Mouse (Mus musculus) C2C12 (cell line): ENCODE data around the gene Slc29a4. TPM values are rescaled to one million over a fixed set of nuclear protein-coding genes. Genes with fewer than 3 reads are reported as not detected.

Experiments used
- H3K27me3 ChIP-seq: one replicate; pipeline ENCODE4 v1.6.1; 2011; ENCODE audit not compliant: control insufficient read depth, insufficient read depth, insufficient read length
- H3K36me3 ChIP-seq: one replicate; pipeline ENCODE4 v1.6.1; 2011; ENCODE audit not compliant: control insufficient read depth, insufficient read depth
- H3K4me3 ChIP-seq: one replicate; pipeline ENCODE4 v1.5.1; 2011; ENCODE audit warnings: mild to moderate bottlenecking, control low read depth; ENCODE audit not compliant: poor library complexity, insufficient read depth, severe bottlenecking
- H3K79me2 ChIP-seq: one replicate; pipeline ENCODE4 v1.6.1; 2011; ENCODE audit not compliant: control insufficient read depth, insufficient read depth
- H3K79me3 ChIP-seq: one replicate; pipeline ENCODE4 v1.6.1; 2011; ENCODE audit warnings: low read depth, control low read depth
- H3ac ChIP-seq: one replicate; pipeline ENCODE3; 2011; ENCODE audit warnings: low read depth; ENCODE audit not compliant: control insufficient read depth, insufficient read length
- CEBPB ChIP-seq: IDR thresholded peaks from one replicate; pipeline ENCODE4 v1.6.1; 2011; ENCODE audit warnings: low read depth, mild to moderate bottlenecking, control low read depth, moderate library complexity
- CTCF ChIP-seq: IDR thresholded peaks from one replicate; pipeline ENCODE4 v1.5.1; 2011; ENCODE audit not compliant: control insufficient read depth, insufficient read depth, insufficient read length
- FOSL1 ChIP-seq: IDR thresholded peaks from one replicate; pipeline ENCODE4 v1.8.0; 2011; ENCODE audit warnings: mild to moderate bottlenecking, low read length; ENCODE audit not compliant: poor library complexity, insufficient read depth, severe bottlenecking
- MAX ChIP-seq: IDR thresholded peaks from one replicate; pipeline ENCODE4 v1.6.1; 2011; ENCODE audit warnings: mild to moderate bottlenecking, control low read depth
- MYOD1 ChIP-seq: IDR thresholded peaks from one replicate; pipeline ENCODE4 v1.6.1; 2011; ENCODE audit warnings: low read depth; ENCODE audit not compliant: control insufficient read depth, insufficient read length
- MYOG ChIP-seq: IDR thresholded peaks from one replicate; pipeline ENCODE4 v1.6.1; 2011; ENCODE audit not compliant: control insufficient read depth, insufficient read length; ENCODE audit errors: extremely low read depth
- USF1 ChIP-seq: IDR thresholded peaks from one replicate; pipeline ENCODE4 v1.6.1; 2011; ENCODE audit warnings: low read depth, mild to moderate bottlenecking, control low read depth, moderate library complexity
- polyA plus RNA-seq: library from polyadenylated mRNA; unstranded; fragments of >200 nt; fragmentation: generic; extraction: Trizol; gene quantifications from one replicate; pipeline ENCODE4 v1.2.1, GENCODE M21; 2012; ENCODE audit warnings: missing spikeins

Slc29a4 gene
- polyA plus RNA-seq, 1 experiment = 0.05 TPM

GRCm38 (mm10) chr5:142690343-142690742 lies 2.0 kb upstream of the Slc29a4 start:
- H3K79me3 ChIP-seq = no peaks in the 10 kb centered on the region
- H3K27me3 ChIP-seq = peaks cover 57% of the 10 kb centered on the region
- H3K79me2 ChIP-seq = no peaks in the 10 kb centered on the region
- H3ac ChIP-seq = no peak overlapping the region
- no peak for TF ChIP-seq FOSL1
- TF ChIP-seq MYOD1 = no peak
- TF ChIP-seq MYOG = no peak
- no peak for TF ChIP-seq MAX
- TF ChIP-seq USF1 = no peak
- TF ChIP-seq CTCF = no peak
- no peak for TF ChIP-seq CEBPB
- H3K36me3 ChIP-seq = no peaks in the 10 kb centered on the region
- no peak overlapping the region for H3K4me3 ChIP-seq

- Histone ChIP-seq H3K79me3 (no peaks in the 10 kb centered on the region), H3K4me3 (no peak overlapping the region), H3ac (no peak overlapping the region), H3K36me3 (no peaks in the 10 kb centered on the region), H3K27me3 (peaks cover 43% of the 10 kb centered on the region), H3K79me2 (no peaks in the 10 kb centered on the region)
- TF ChIP-seq MYOD1 = no peak
- no peak for TF ChIP-seq FOSL1
- no peak for TF ChIP-seq CEBPB
- no peak for TF ChIP-seq MYOG
- no peak for TF ChIP-seq USF1
- TF ChIP-seq CTCF = no peak
- no peak for TF ChIP-seq MAX
Measured at GRCm38 (mm10) chr5:142692971-142693737, 842 bp downstream of the Slc29a4 start.

GRCm38 (mm10) chr5:142693738-142694430 lies 1.6 kb downstream of the Slc29a4 start:
- H3K79me2 ChIP-seq = no peaks in the 10 kb centered on the region
- no peak overlapping the region for H3K4me3 ChIP-seq
- no peaks in the 10 kb centered on the region for H3K79me3 ChIP-seq
- no peak overlapping the region for H3ac ChIP-seq
- TF ChIP-seq FOSL1 (no peak), USF1 (no peak), CEBPB (no peak), MYOG (no peak), MYOD1 (no peak), MAX (no peak), CTCF (no peak)
- peaks cover 47% of the 10 kb centered on the region for H3K27me3 ChIP-seq
- no peaks in the 10 kb centered on the region for H3K36me3 ChIP-seq

GRCm38 (mm10) chr5:142694627-142695340 lies 2.5 kb downstream of the Slc29a4 start:
- Histone ChIP-seq H3K36me3 (no peaks in the 10 kb centered on the region), H3ac (no peak overlapping the region), H3K79me2 (no peaks in the 10 kb centered on the region), H3K27me3 (peaks cover 38% of the 10 kb centered on the region), H3K79me3 (no peaks in the 10 kb centered on the region), H3K4me3 (no peak overlapping the region)
- TF ChIP-seq MAX (no peak), CEBPB (no peak), CTCF (no peak), FOSL1 (no peak), MYOG (no peak), MYOD1 (no peak), USF1 (no peak)

- TF ChIP-seq MYOG (no peak), CTCF (no peak), CEBPB (no peak), USF1 (no peak), MYOD1 (no peak), MAX (no peak), FOSL1 (no peak)
- Histone ChIP-seq H3K79me3 (no peaks in the 10 kb centered on the region), H3K36me3 (no peaks in the 10 kb centered on the region)
Measured at GRCm38 (mm10) chr5:142696258-142696657, 3.9 kb downstream of the Slc29a4 start.

More at GRCm38 (mm10) chr5:142696258-142696657, 3.9 kb downstream of the Slc29a4 start:
- peaks cover 31% of the 10 kb centered on the region for H3K27me3 ChIP-seq
- H3K79me2 ChIP-seq = no peaks in the 10 kb centered on the region
- no peak overlapping the region for H3K4me3 ChIP-seq
- H3ac ChIP-seq = no peak overlapping the region
